Mouse (Mus musculus) kidney, postnatal 0 days (tissue): ENCODE measurements around the gene Tmem205. TPM values are rescaled to one million over a fixed set of nuclear protein-coding genes. Genes with fewer than 3 reads are reported as not detected.

ENCODE experiments used
- ATAC-seq: fragments of 200-750 bp; cut with Nextera tagmentation; replicated peaks from 2 replicates; pipeline ENCODE4 v1.8.0; 2017; ENCODE audit warnings: low read depth, moderate number of reproducible peaks, moderate TSS enrichment, moderate library complexity; ENCODE audit not compliant: low FRiP score
- DNase-seq: peaks from one replicate; pipeline ENCODE4 v3.0.0-alpha.2; 2016; ENCODE audit warnings: low spot score
- H3K27ac ChIP-seq: fragments of 300-500 bp; sonication (generic); 2 replicates; pipeline ENCODE4 v1.5.1; 2014; ENCODE audit warnings: mild to moderate bottlenecking
- H3K27me3 ChIP-seq: fragments of 300-500 bp; sonication (generic); 2 replicates; pipeline ENCODE4 v1.6.1; 2014; ENCODE audit warnings: low read length, mixed read lengths; ENCODE audit not compliant: insufficient read depth
- H3K36me3 ChIP-seq: fragments of 300-500 bp; sonication (generic); 2 replicates; pipeline ENCODE4 v1.6.1; 2014; ENCODE audit warnings: low read length, mixed read lengths; ENCODE audit not compliant: insufficient read depth
- H3K4me1 ChIP-seq: fragments of 300-500 bp; sonication (generic); replicated peaks from 2 replicates; pipeline ENCODE4 v1.6.1; 2014; ENCODE audit warnings: antibody characterized with exemption, low read length, mixed read lengths; ENCODE audit not compliant: insufficient read depth
- H3K4me2 ChIP-seq: fragments of 300-500 bp; sonication (generic); 2 replicates; pipeline ENCODE4 v1.6.1; 2014; ENCODE audit warnings: mild to moderate bottlenecking, low read length, moderate library complexity, mixed read lengths
- H3K4me3 ChIP-seq: fragments of 300-500 bp; sonication (generic); replicated peaks from 2 replicates; pipeline ENCODE4 v1.5.1; 2014; ENCODE audit warnings: low read depth, low read length
- H3K9ac ChIP-seq: fragments of 300-500 bp; sonication (generic); 2 replicates; pipeline ENCODE4 v1.6.1; 2014; ENCODE audit warnings: low read depth, low read length
- H3K9me3 ChIP-seq: fragments of 300-500 bp; sonication (generic); replicated peaks from 2 replicates; pipeline ENCODE4 v1.6.1; 2016; ENCODE audit warnings: low read length, inconsistent platforms, mixed read lengths
- CTCF ChIP-seq: IDR thresholded peaks from 2 replicates; pipeline ENCODE4 v1.5.1; 2016; ENCODE audit warnings: antibody characterized with exemption, low read depth, mild to moderate bottlenecking, moderate library complexity
- WGBS: fragments of 180-500 bp; shearing (Covaris S2); extraction: QIAGEN DNeasy Blood & Tissue Kit; methylation state at CpG from one replicate; pipeline ENCODE4 v1.1.7; 2014; 5-methylcytosine and 5-hydroxymethylcytosine counted together
- polyA plus RNA-seq: library from polyadenylated mRNA; unstranded; fragments of >200 nt; fragmentation: Nextera tagmentation; extraction: Ambion mirVana; gene quantifications from 2 replicates; pipeline ENCODE4 v1.2.1, GENCODE M21; 2015

Gene Tmem205
- polyA plus RNA-seq, 1 experiment from 2014 or later: 83.7 TPM

GRCm38 (mm10) chr9:21938234-21938855, 11.0 kb upstream of the Tmem205 start:
- Histone ChIP-seq H3K36me3 (no peaks in the 10 kb centered on the region), H3K4me1 (0 out of 2 replicates have a peak, but pooled peaks cover 3% of the 10 kb centered on the region), H3K27ac (no peak overlapping the region), H3K27me3 (no peaks in the 10 kb centered on the region), H3K4me3 (no peak overlapping the region), H3K9me3 (no peaks in the 10 kb centered on the region), H3K4me2 (no peak overlapping the region), H3K9ac (no peak overlapping the region)
- 78% methylated on average over 4 of the region's 4 CpGs for WGBS
- no peak for TF ChIP-seq CTCF
- no peak for DNase-seq
- ATAC-seq: no peak

- H3K36me3 ChIP-seq: no peaks in the 10 kb centered on the region
- H3K4me2 ChIP-seq: no peak overlapping the region
- 0 out of 2 replicates have a peak, but pooled peaks cover 3% of the 10 kb centered on the region for H3K4me1 ChIP-seq
- DNase-seq (no peak), ATAC-seq (no peak)
- no peaks in the 10 kb centered on the region for H3K9me3 ChIP-seq
- TF ChIP-seq CTCF: no peak
- no peaks in the 10 kb centered on the region for H3K27me3 ChIP-seq
- H3K4me3 ChIP-seq: no peak overlapping the region
- H3K9ac ChIP-seq: no peak overlapping the region
- H3K27ac ChIP-seq: no peak overlapping the region
- WGBS: 81% methylated on average over 4 of the region's 4 CpGs
Observed at GRCm38 (mm10) chr9:21937711-21938175, 10.4 kb upstream of the Tmem205 start.

- 2% methylated on average over 42 of the region's 43 CpGs for WGBS
- no peak; the same call in 1 of the 2 replicates for TF ChIP-seq CTCF
- H3K27me3 ChIP-seq: no peaks in the 10 kb centered on the region
- peak within 1 kb of the TSS; percentile 40; the same call in 1 of the 2 replicates for H3K9ac ChIP-seq
- DNase-seq (peak; percentile 99), ATAC-seq (peak; percentile 97)
- H3K4me1 ChIP-seq: 0 out of 2 replicates have a peak, but pooled peaks cover 3% of the 10 kb centered on the region
- no peaks in the 10 kb centered on the region for H3K9me3 ChIP-seq
- H3K27ac ChIP-seq: no peak within 1 kb of the TSS
- peak within 1 kb of the TSS; percentile 85 for H3K4me2 ChIP-seq
- no peaks in the 10 kb centered on the region for H3K36me3 ChIP-seq
- peak within 1 kb of the TSS; percentile 53 for H3K4me3 ChIP-seq
Observed at GRCm38 (mm10) chr9:21936692-21937570, 9.6 kb upstream of the Tmem205 start, which contains the start of gene Plppr2. TSS of gene Plppr2 (plus strand) at chr9:21937033.

GRCm38 (mm10) chr9:21935466-21936131, 8.2 kb upstream of the Tmem205 start:
- DNase-seq: no peak
- Histone ChIP-seq H3K9ac (no peak overlapping the region), H3K9me3 (no peaks in the 10 kb centered on the region), H3K27ac (no peak overlapping the region), H3K4me1 (0 out of 2 replicates have a peak, but pooled peaks cover 3% of the 10 kb centered on the region), H3K27me3 (no peaks in the 10 kb centered on the region), H3K4me2 (no peak overlapping the region), H3K4me3 (no peak overlapping the region), H3K36me3 (no peaks in the 10 kb centered on the region)
- ATAC-seq: no peak
- 83% methylated on average over 7 of the region's 7 CpGs for WGBS
- TF ChIP-seq CTCF: no peak

- no peak for ATAC-seq
- 0 out of 2 replicates have a peak, but pooled peaks cover 3% of the 10 kb centered on the region for H3K4me1 ChIP-seq
- H3K27me3 ChIP-seq: no peaks in the 10 kb centered on the region
- 91% methylated on average over 12 of the region's 12 CpGs for whole genome bisulfite sequencing
- no peak overlapping the region for H3K4me2 ChIP-seq
- H3K27ac ChIP-seq: no peak overlapping the region
- no peak overlapping the region for H3K9ac ChIP-seq
- DNase-seq: no peak
- no peak overlapping the region for H3K4me3 ChIP-seq
- no peaks in the 10 kb centered on the region for H3K9me3 ChIP-seq
- no peak for TF ChIP-seq CTCF
- no peaks in the 10 kb centered on the region for H3K36me3 ChIP-seq
Observed at GRCm38 (mm10) chr9:21934021-21934420, 6.7 kb upstream of the Tmem205 start.
